Mouse (Mus musculus) embryonic facial prominence, embryonic 15.5 days (tissue): ENCODE measurements around the gene Clk1. TPM values are rescaled to one million over a fixed set of nuclear protein-coding genes. Genes with fewer than 3 reads are reported as not detected.
A peak's percentile ranks its signal among the peaks of the same experiment; 100 is the strongest.

Experiments
- ATAC-seq: fragments of 200-750 bp; cut with Nextera tagmentation; 2 replicates; pipeline ENCODE4 v1.8.0; 2017; ENCODE audit warnings: low read depth, moderate TSS enrichment; ENCODE audit not compliant: insufficient number of reproducible peaks, low FRiP score, low TSS enrichment
- H3K27ac ChIP-seq: fragments of 300-500 bp; sonication (generic); replicated peaks from 2 replicates; pipeline ENCODE4 v1.5.1; 2015; ENCODE audit warnings: mild to moderate bottlenecking, inconsistent platforms
- H3K27me3 ChIP-seq: fragments of 300-500 bp; sonication (generic); 2 replicates; pipeline ENCODE4 v1.6.1; 2015; ENCODE audit warnings: inconsistent platforms
- H3K36me3 ChIP-seq: fragments of 300-500 bp; sonication (generic); 2 replicates; pipeline ENCODE4 v1.6.1; 2015; ENCODE audit warnings: mild to moderate bottlenecking, inconsistent platforms
- H3K4me1 ChIP-seq: fragments of 300-500 bp; sonication (generic); 2 replicates; pipeline ENCODE4 v1.6.1; 2015; ENCODE audit warnings: inconsistent platforms
- H3K4me2 ChIP-seq: fragments of 300-500 bp; sonication (generic); replicated peaks from 2 replicates; pipeline ENCODE4 v1.6.1; 2015; ENCODE audit warnings: mild to moderate bottlenecking, inconsistent platforms
- H3K4me3 ChIP-seq: fragments of 300-500 bp; sonication (generic); replicated peaks from 2 replicates; pipeline ENCODE4 v1.5.1; 2015; ENCODE audit warnings: mild to moderate bottlenecking, inconsistent platforms
- H3K9ac ChIP-seq: fragments of 300-500 bp; sonication (generic); 2 replicates; pipeline ENCODE4 v1.6.1; 2015; ENCODE audit warnings: inconsistent platforms
- H3K9me3 ChIP-seq: fragments of 300-500 bp; sonication (generic); replicated peaks from 2 replicates; pipeline ENCODE4 v1.6.1; 2016; ENCODE audit warnings: inconsistent platforms
- WGBS: fragments of 180-500 bp; shearing (Covaris S2); methylation state at CpG from one replicate; pipeline ENCODE4 v1.1.7; 2015; 5-methylcytosine and 5-hydroxymethylcytosine counted together
- polyA plus RNA-seq: library from polyadenylated mRNA; unstranded; fragments of >200 nt; fragmentation: Nextera tagmentation; extraction: Ambion mirVana; gene quantifications from 2 replicates; pipeline ENCODE4 v1.2.1, GENCODE M21; 2015

Clk1 gene
- polyA plus RNA-seq, 1 experiment from 2014 or later = 201 TPM

DNA sequence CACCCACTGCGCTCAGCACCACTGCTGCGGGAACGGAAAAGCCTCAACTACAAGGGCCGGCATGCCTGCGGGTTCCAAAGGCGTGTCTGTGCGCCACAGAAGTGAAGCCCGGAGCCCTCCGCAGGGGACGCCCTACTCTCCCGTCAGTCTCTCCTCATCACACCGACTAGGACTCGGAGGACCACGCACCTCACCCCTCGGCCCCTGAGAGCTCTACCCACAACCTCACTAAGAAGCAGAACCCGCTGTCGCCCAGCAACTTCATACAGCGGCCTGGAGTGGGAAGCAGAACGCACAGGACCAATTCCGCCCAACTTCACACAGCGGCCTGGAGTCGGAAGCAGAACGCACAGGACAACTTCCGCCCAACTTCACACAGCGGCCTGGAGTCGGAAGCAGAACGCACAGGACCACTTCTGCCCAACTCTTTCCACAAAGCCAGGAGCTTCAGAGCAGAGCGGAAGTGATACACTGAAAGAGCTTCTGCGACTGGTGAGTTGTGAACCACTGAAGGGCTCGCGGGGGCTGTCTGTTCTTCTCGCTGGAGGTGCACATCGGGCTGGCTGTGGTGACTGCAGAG lies 21.4 kb upstream of the Clk1 start, which contains the start of the genes Nif3l1 and Ppil3:
Nif3l1 (plus strand) TSS at position 9 of the 580 bp plus-strand sequence.
Ppil3 (minus strand) TSS at position 344 of the 580 bp plus-strand sequence.
- peak within 1 kb of the TSS; percentile 97 for H3K27ac ChIP-seq
- peaks cover 20% of the 10 kb centered on the region for H3K4me1 ChIP-seq
- no peaks in the 10 kb centered on the region for H3K27me3 ChIP-seq
- under 1% methylated on average over 33 of the region's 33 CpGs for WGBS
- peaks cover 34% of the 10 kb centered on the region for H3K36me3 ChIP-seq
- H3K9ac ChIP-seq = peak within 1 kb of the TSS; percentile 79
- peak within 1 kb of the TSS; percentile 69 for H3K4me2 ChIP-seq
- ATAC-seq = peak; percentile 94
- H3K9me3 ChIP-seq = no peaks in the 10 kb centered on the region
- H3K4me3 ChIP-seq = peak within 1 kb of the TSS; percentile 70

- Histone ChIP-seq H3K4me1 (peaks cover 20% of the 10 kb centered on the region), H3K9me3 (no peaks in the 10 kb centered on the region), H3K27ac (peak overlapping the region; percentile 97), H3K27me3 (no peaks in the 10 kb centered on the region), H3K36me3 (peaks cover 36% of the 10 kb centered on the region), H3K9ac (peak overlapping the region; percentile 79), H3K4me3 (peak overlapping the region; percentile 70), H3K4me2 (peak overlapping the region; percentile 69)
- no peak for ATAC-seq
- 8% methylated on average over 10 of the region's 10 CpGs for WGBS
Observed at GRCm38 (mm10) chr1:58444691-58445090, 20.8 kb upstream of the Clk1 start.

GRCm38 (mm10) chr1:58424551-58424950 lies 685 bp upstream of the Clk1 start:
- ATAC-seq = no peak
- WGBS = 87% methylated on average over 3 of the region's 3 CpGs
- Histone ChIP-seq H3K9ac (no peak overlapping the region), H3K27me3 (no peaks in the 10 kb centered on the region), H3K4me2 (no peak overlapping the region), H3K4me1 (peaks cover 12% of the 10 kb centered on the region), H3K27ac (no peak overlapping the region), H3K36me3 (peaks cover 11% of the 10 kb centered on the region), H3K4me3 (no peak overlapping the region), H3K9me3 (no peaks in the 10 kb centered on the region)

DNA sequence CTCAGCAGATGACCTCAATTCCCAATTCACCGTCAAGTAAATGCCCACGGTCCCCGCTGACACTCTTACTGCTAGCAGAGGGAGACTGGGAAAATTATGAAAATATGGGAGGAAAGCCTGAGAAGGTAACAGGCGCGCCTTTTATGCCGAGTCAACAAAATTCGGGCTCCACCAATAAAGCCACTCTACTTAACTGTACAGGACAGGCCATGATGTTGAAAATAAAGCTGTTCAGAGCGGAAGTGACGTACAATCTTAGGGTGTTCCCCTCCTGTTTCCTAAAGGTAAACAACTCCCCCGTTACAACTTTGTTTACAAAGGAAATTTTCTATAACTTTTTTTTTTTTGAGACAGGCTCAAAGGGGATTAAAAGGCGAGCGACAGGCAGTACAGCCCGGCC lies 987 bp downstream of the Clk1 start:
- Histone ChIP-seq H3K4me1 (peaks cover 12% of the 10 kb centered on the region), H3K27ac (peak overlapping the region; percentile 99), H3K9ac (peak overlapping the region; percentile 100), H3K27me3 (no peaks in the 10 kb centered on the region), H3K4me3 (peak overlapping the region; percentile 91), H3K36me3 (peaks cover 27% of the 10 kb centered on the region), H3K4me2 (peak overlapping the region; percentile 65), H3K9me3 (no peaks in the 10 kb centered on the region)
- WGBS = 4% methylated on average over 13 of the region's 13 CpGs
- no peak for ATAC-seq

DNA sequence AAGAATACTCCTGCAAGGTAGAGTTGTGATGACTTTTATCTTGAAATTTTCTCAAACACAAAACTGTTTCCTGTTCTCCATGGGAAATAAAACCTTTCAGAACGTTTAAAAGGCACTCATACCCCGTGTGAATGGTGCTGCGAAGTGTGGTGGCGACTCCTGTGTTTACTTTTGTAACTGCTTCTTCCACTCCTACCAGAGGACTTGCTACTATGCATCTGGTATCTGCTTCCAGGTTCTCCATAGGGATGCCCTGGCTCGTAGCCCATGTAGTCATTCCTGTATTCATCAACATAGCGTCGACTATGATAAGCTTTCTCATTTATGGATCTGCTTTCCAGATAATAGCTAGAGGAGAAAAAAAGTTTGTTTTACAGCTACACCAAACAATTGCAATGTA lies 2.9 kb downstream of the Clk1 start:
- H3K27me3 ChIP-seq = no peaks in the 10 kb centered on the region
- H3K9me3 ChIP-seq = no peaks in the 10 kb centered on the region
- 60% methylated on average over 7 of the region's 7 CpGs for WGBS
- peaks cover 15% of the 10 kb centered on the region for H3K4me1 ChIP-seq
- H3K4me3 ChIP-seq = peak overlapping the region; percentile 91; the same call in 1 of the 2 replicates
- peak overlapping the region; percentile 19 for H3K4me2 ChIP-seq
- H3K36me3 ChIP-seq = peaks cover 44% of the 10 kb centered on the region
- H3K9ac ChIP-seq = no peak overlapping the region
- no peak overlapping the region for H3K27ac ChIP-seq
- ATAC-seq = no peak

DNA sequence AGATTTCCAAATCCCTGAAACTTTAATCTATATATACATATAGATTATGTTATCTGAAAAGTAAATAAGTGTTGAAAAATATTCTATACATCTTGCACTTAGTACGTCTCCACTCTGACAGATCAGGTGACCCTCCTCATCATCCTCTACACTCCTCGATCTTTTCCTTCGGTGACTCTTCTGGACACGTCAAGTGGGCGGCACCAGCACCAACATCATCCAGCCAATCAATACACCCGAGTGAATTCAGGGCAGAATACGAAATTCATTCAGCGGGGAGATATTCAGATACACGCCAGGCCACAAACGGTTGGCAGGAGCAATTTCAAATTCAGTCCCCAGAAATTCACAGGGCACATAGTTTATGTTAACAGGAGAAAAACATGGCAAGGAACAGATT lies 3.8 kb downstream of the Clk1 start:
- Histone ChIP-seq H3K4me1 (peaks cover 15% of the 10 kb centered on the region), H3K9me3 (no peaks in the 10 kb centered on the region), H3K27ac (no peak overlapping the region), H3K27me3 (no peaks in the 10 kb centered on the region), H3K9ac (no peak overlapping the region), H3K4me2 (no peak overlapping the region), H3K4me3 (no peak overlapping the region), H3K36me3 (peaks cover 51% of the 10 kb centered on the region)
- WGBS = 87% methylated on average over 10 of the region's 10 CpGs
- ATAC-seq = no peak

DNA sequence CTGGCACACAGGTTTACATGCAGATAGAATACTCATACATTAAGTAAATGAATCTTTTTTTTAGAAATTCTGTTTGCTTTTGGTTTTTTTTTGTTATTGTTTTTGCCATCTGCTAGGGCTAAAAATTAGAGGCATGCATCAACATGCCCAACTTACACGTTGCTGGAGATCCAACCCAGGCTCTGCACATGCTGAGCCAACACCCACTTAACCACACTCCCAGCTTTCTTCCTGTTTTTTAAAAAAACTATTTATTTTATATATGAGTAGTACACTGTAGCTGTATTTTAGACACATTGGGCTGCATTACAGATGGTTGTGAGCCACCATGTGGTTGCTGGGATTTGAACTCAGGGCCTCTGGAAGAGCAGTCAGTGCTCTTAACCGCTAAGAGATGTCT lies 7.8 kb downstream of the Clk1 start:
- 75% methylated on average over 2 of the region's 2 CpGs for WGBS
- Histone ChIP-seq H3K27me3 (no peaks in the 10 kb centered on the region), H3K9ac (no peak overlapping the region), H3K36me3 (peaks cover 80% of the 10 kb centered on the region), H3K4me1 (peaks cover 5% of the 10 kb centered on the region), H3K4me2 (no peak overlapping the region), H3K9me3 (no peaks in the 10 kb centered on the region), H3K4me3 (no peak overlapping the region), H3K27ac (no peak overlapping the region)
- no peak for ATAC-seq

GRCm38 (mm10) chr1:58415442-58415841 lies 8.4 kb downstream of the Clk1 start:
- Histone ChIP-seq H3K36me3 (peaks cover 84% of the 10 kb centered on the region), H3K27me3 (no peaks in the 10 kb centered on the region), H3K27ac (no peak overlapping the region), H3K9ac (no peak overlapping the region), H3K9me3 (no peaks in the 10 kb centered on the region), H3K4me1 (0 out of 2 replicates have a peak, but pooled peaks cover 3% of the 10 kb centered on the region), H3K4me2 (no peak overlapping the region), H3K4me3 (no peak overlapping the region)
- WGBS = 26% methylated on average over 1 of the region's 1 CpGs
- no peak for ATAC-seq

- H3K9ac ChIP-seq = no peak overlapping the region
- H3K4me3 ChIP-seq = no peak overlapping the region
- ATAC-seq = no peak
- no peaks in the 10 kb centered on the region for H3K4me1 ChIP-seq
- no peak overlapping the region for H3K27ac ChIP-seq
- 89% methylated on average over 7 of the region's 7 CpGs for WGBS
- H3K27me3 ChIP-seq = no peaks in the 10 kb centered on the region
- H3K4me2 ChIP-seq = no peak overlapping the region
- H3K36me3 ChIP-seq = peaks cover 75% of the 10 kb centered on the region
- no peaks in the 10 kb centered on the region for H3K9me3 ChIP-seq
Observed at GRCm38 (mm10) chr1:58410776-58411175, 13.1 kb downstream of the Clk1 start.

- H3K36me3 ChIP-seq = peaks cover 74% of the 10 kb centered on the region
- no peaks in the 10 kb centered on the region for H3K27me3 ChIP-seq
- WGBS = 76% methylated on average over 3 of the region's 3 CpGs
- no peak for ATAC-seq
- no peak overlapping the region for H3K9ac ChIP-seq
- no peak overlapping the region for H3K4me2 ChIP-seq
- no peak overlapping the region for H3K27ac ChIP-seq
- H3K4me1 ChIP-seq = no peaks in the 10 kb centered on the region
- H3K4me3 ChIP-seq = no peak overlapping the region
- no peaks in the 10 kb centered on the region for H3K9me3 ChIP-seq
Observed at GRCm38 (mm10) chr1:58410198-58410588, 13.7 kb downstream of the Clk1 start.

DNA sequence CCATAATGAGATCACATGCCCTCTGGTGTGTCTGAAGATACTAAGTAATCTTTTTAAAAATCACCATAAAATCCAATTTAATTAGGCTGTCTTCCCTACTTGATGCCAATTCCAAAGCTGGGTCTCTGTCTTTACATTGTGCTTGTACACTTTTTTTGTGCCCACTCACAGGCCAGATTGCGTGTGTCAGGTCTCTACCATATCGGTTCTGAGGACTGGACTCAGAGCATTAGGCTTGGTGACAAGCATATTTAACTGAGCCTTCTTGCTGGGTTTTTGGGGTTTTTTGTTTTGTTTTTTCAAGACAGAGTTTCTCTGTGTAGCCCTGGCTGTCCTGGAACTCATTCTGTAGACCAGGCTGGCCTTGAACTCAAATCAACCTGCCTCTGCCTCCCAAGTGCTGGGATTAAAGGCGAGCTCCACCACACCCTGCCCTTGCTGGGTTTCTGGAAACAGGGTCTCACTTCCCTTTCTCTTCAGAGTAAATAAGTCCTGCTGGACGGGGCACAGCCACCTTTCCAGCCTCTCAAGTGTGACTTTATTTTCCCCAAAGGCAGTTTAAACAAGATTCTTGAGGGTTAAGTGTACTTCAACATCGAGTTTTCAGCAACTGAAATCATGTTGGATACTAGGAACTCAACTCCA lies 14.2 kb downstream of the Clk1 start:
- Histone ChIP-seq H3K4me2 (no peak overlapping the region), H3K27me3 (no peaks in the 10 kb centered on the region), H3K9me3 (no peaks in the 10 kb centered on the region), H3K36me3 (peaks cover 70% of the 10 kb centered on the region), H3K4me1 (no peaks in the 10 kb centered on the region), H3K9ac (no peak overlapping the region), H3K27ac (no peak overlapping the region; the same call in 1 of the 2 replicates), H3K4me3 (no peak overlapping the region)
- WGBS = 77% methylated on average over 5 of the region's 5 CpGs
- no peak for ATAC-seq

- Histone ChIP-seq H3K36me3 (peaks cover 69% of the 10 kb centered on the region), H3K9ac (no peak overlapping the region), H3K4me3 (no peak overlapping the region), H3K27ac (no peak overlapping the region), H3K9me3 (no peaks in the 10 kb centered on the region), H3K27me3 (no peaks in the 10 kb centered on the region), H3K4me2 (no peak overlapping the region), H3K4me1 (no peaks in the 10 kb centered on the region)
- ATAC-seq = no peak
- 83% methylated on average over 6 of the region's 6 CpGs for WGBS
Observed at GRCm38 (mm10) chr1:58408141-58408540, 15.7 kb downstream of the Clk1 start.
